13 mouse cellular contexts compared by ENCODE assay signal in genomic region chr8:95974889-95975288, GRCm38 (mm10).
DNase-seq lines count a peak whose midpoint lies in the region; ATAC-seq and TF ChIP-seq lines count a peak whose summit lies in the region.
"Had no signal": no experiment of that assay in that cellular context is flagged by ENCODE, and none has a peak within 500 bp of the region (broad histone marks: within the 10 kb centered on the region; RNA-seq: fewer than 3 reads in every experiment).

No protein-coding gene starts in this region.

- intact Hi-C loops in heart, adult 2 months (cut with DNase I) = loop anchor here (10.0 kb wide), 1 partner anchor 340 kb away; no protein-coding TSS in a partner anchor

- peak; percentile 57 for TF ChIP-seq CTCF in heart, adult 2 months (IDR thresholded peaks at IDR 0.05)
- TF ChIP-seq CTCF in lung, embryonic 14.5 days (IDR thresholded peaks at IDR 0.05; ENCODE audit: low read depth) = peak; percentile 61
- TF ChIP-seq CTCF in Patski (IDR thresholded peaks at IDR 0.05) = peak; percentile 36

- H3K4me1 ChIP-seq in heart, adult 2 months (ENCODE audit: control insufficient read depth, insufficient read depth, low read length) = no peaks in the 10 kb centered on the region
- H3K4me1 ChIP-seq in heart, embryonic 12.5 days (replicated peaks) = 0 out of 2 replicates have a peak, but pooled peaks cover 6% of the 10 kb centered on the region
- H3K4me1 ChIP-seq in lung, embryonic 14.5 days (ENCODE audit: insufficient read depth) = no peaks in the 10 kb centered on the region
- H3K4me1 ChIP-seq: heart, embryonic 15.5 days had no signal

- CTCF ChIA-PET in Patski (lab: Charles Lee) = no interaction called here

- POLR2A ChIA-PET in Patski (lab: Charles Lee) = no interaction called here

- no peak overlapping the region for H3K9ac ChIP-seq in heart, adult 2 months (ENCODE audit: low read depth, low read length)
- no peak overlapping the region for H3K9ac ChIP-seq in heart, embryonic 12.5 days
- no peak overlapping the region for H3K9ac ChIP-seq in lung, embryonic 14.5 days
- H3K9ac ChIP-seq: heart, embryonic 15.5 days; liver, embryonic 14.5 days had no signal

- H3K4me2 ChIP-seq in heart, embryonic 12.5 days = no peak overlapping the region
- H3K4me2 ChIP-seq in lung, embryonic 14.5 days = no peak overlapping the region
- H3K4me2 ChIP-seq: heart, embryonic 15.5 days had no signal

- H3K4me3 ChIP-seq in heart, adult 2 months = no peak overlapping the region
- no peak overlapping the region for H3K4me3 ChIP-seq in heart, embryonic 12.5 days
- H3K4me3 ChIP-seq in lung, embryonic 14.5 days (ENCODE audit: low read depth, low read length) = no peak overlapping the region
- H3K4me3 ChIP-seq: heart, embryonic 15.5 days; myocyte had no signal

- no peak for ATAC-seq in heart, embryonic 12.5 days (ENCODE audit: insufficient number of reproducible peaks, low FRiP score)
- ATAC-seq in lung, embryonic 14.5 days (ENCODE audit: insufficient read depth) = no peak
- no peak for ATAC-seq in Patski

- in situ Hi-C loops in Patski (cut with MboI; ENCODE audit: low pct_unique_long_range_greater_than_20kb) = no loop called here

- H3K27ac ChIP-seq in heart, adult 2 months = no peak overlapping the region
- H3K27ac ChIP-seq in heart, embryonic 12.5 days (ENCODE audit: poor library complexity, severe bottlenecking) = no peak overlapping the region
- H3K27ac ChIP-seq in lung, embryonic 14.5 days (ENCODE audit: low read depth) = no peak overlapping the region
- H3K27ac ChIP-seq: heart, embryonic 15.5 days; liver, embryonic 14.5 days had no signal

- no peak for DNase-seq in heart, adult 2 months
- DNase-seq in lung, embryonic 14.5 days = peak; percentile 59
- no peak for DNase-seq in lung, postnatal 14 days
- DNase-seq in Patski (ENCODE audit: low read depth, low spot score) = no peak
- DNase-seq in forelimb bud, embryonic 11.5 days (ENCODE audit: low read depth, low spot score) = peak; percentile 28
- no peak for DNase-seq in adrenal gland, postnatal 4 days (ENCODE audit: low spot score in 2 of 2)
- DNase-seq in c-Kit-positive CD71-positive TER-119-positive erythroid progenitor cells, embryonic 14.5 days (ENCODE audit: low spot score) = no peak
- DNase-seq: cerebellum, adult 11 months; thymus, adult 18-20 months had no signal

- no peaks in the 10 kb centered on the region for H3K79me2 ChIP-seq in heart, adult 2 months (replicated peaks; ENCODE audit: control insufficient read depth, insufficient read depth, low read length)

- no peaks in the 10 kb centered on the region for H3K27me3 ChIP-seq in heart, adult 2 months (ENCODE audit: control insufficient read depth, insufficient read depth, low read length)
- H3K27me3 ChIP-seq in heart, embryonic 12.5 days (replicated peaks) = no peaks in the 10 kb centered on the region; the same call in 1 of the 2 replicates
- no peaks in the 10 kb centered on the region for H3K27me3 ChIP-seq in lung, embryonic 14.5 days (ENCODE audit: insufficient read depth, low read length)
- peaks cover 46% of the 10 kb centered on the region for H3K27me3 ChIP-seq in Patski
- H3K27me3 ChIP-seq: heart, embryonic 15.5 days had no signal

- no peak for TF ChIP-seq POLR2A in heart, adult 2 months (IDR thresholded peaks at IDR 0.05; ENCODE audit: insufficient read depth, low read depth, low read length)

- no peak for TF ChIP-seq EP300 in heart, adult 2 months (IDR thresholded peaks at IDR 0.05; ENCODE audit: insufficient read depth, low read depth, low read length)

- WGBS in heart, adult 2 months = 13% methylated on average over 4 of the region's 4 CpGs
- WGBS in heart, embryonic 12.5 days = 17% methylated on average over 4 of the region's 4 CpGs
- WGBS in lung, embryonic 14.5 days = 19% methylated on average over 4 of the region's 4 CpGs

- H3K9me3 ChIP-seq in heart, embryonic 12.5 days (replicated peaks) = no peaks in the 10 kb centered on the region
- H3K9me3 ChIP-seq in lung, embryonic 14.5 days (ENCODE audit: low read depth, low read length) = no peaks in the 10 kb centered on the region
- H3K9me3 ChIP-seq: heart, embryonic 15.5 days had no signal

- H3K36me3 ChIP-seq in heart, adult 2 months (ENCODE audit: control insufficient read depth, insufficient read depth, low read length) = no peaks in the 10 kb centered on the region
- H3K36me3 ChIP-seq in heart, embryonic 12.5 days = no peaks in the 10 kb centered on the region
- no peaks in the 10 kb centered on the region for H3K36me3 ChIP-seq in lung, embryonic 14.5 days (ENCODE audit: insufficient read depth)
- H3K36me3 ChIP-seq: heart, embryonic 15.5 days had no signal

Comparison
In these comparisons a context has a peak if more than half of its experiments do, and no peak if none do; other contexts are left out.
1. DNase-seq: peak in lung, embryonic 14.5 days (single experiment) and forelimb bud, embryonic 11.5 days (single experiment); none in heart, adult 2 months (0 of 2), lung, postnatal 14 days (single experiment), Patski (single experiment), adrenal gland, postnatal 4 days (0 of 2) and c-Kit-positive CD71-positive TER-119-positive erythroid progenitor cells, embryonic 14.5 days (single experiment).
2. Peak in every context shown above with its lines, with median percentiles within 50 percentile points of each other: CTCF ChIP-seq.